17 mouse cellular contexts compared by ENCODE assay signal in the genomic region with DNA sequence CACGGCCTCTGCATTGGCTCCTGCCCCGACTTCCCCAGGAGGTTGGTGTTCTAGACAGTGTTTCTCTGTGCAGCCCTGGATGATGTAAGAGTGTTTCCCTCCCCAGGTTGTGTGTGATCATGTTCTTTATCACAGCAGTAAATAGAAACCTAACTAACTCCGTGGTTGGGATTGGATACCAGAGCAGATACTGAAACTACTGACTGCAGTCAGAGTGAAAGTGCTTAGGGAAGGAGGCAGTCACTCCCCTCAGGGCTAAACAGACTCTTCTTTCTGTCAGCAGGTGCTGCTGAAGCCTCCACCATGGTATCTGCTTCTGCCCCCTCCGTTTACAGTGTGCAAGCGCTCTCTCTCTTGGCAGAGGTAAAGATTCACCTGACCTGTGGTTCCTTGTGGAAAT. TPM values are rescaled to one million over a fixed set of nuclear protein-coding genes. Genes with fewer than 3 reads are reported as not detected.
DNase-seq lines count a peak whose midpoint lies in the region; ATAC-seq and TF ChIP-seq lines count a peak whose summit lies in the region.
"Had no signal": no experiment of that assay in that cellular context is flagged by ENCODE, and none has a peak within 500 bp of the region (broad histone marks: within the 10 kb centered on the region; RNA-seq: fewer than 3 reads in every experiment).

No protein-coding gene starts in this region.

- DNase-seq in left cerebral cortex, adult 2 months (ENCODE audit: extremely low spot score in 1 of 2, low spot score in 2 of 2): no peak
- no peak for DNase-seq in left cerebral cortex, adult 11 months (ENCODE audit: low spot score)
- DNase-seq in CD4-positive, CD25-positive, alpha-beta regulatory T cell, adult 2 months (ENCODE audit: low read depth, low spot score): peak; percentile 51
- peak; percentile 78 for DNase-seq in induced T-regulatory cell, adult 2 months (ENCODE audit: low read depth)
- no peak for DNase-seq in gastrocnemius, postnatal 14 days
- DNase-seq in adrenal gland, postnatal 14 days: no peak
- DNase-seq in adrenal gland, postnatal 25 days: no peak
- DNase-seq: adrenal gland, adult 2 months; gastrocnemius, adult 2 months; heart, adult 18-20 months; right cerebral cortex, postnatal 14 days; thymus, postnatal 4 days had no signal

- intact Hi-C loops in left cerebral cortex, adult 2 months (cut with DNase I): no loop called here
- intact Hi-C loops in gastrocnemius, postnatal 14 days (cut with DNase I; ENCODE audit: low total_unique reads): no loop called here

- ATAC-seq in neutrophil, adult 5-6 weeks (ENCODE audit: extremely low read depth, insufficient number of reproducible peaks, low FRiP score, poor library complexity, severe bottlenecking): peak; percentile 63
- ATAC-seq: forebrain, embryonic 14.5 days had no signal

- peak overlapping the region; percentile 9; the same call in 1 of the 2 replicates for H3K27ac ChIP-seq in left cerebral cortex, adult 2 months
- H3K27ac ChIP-seq: gastrocnemius, adult 2 months; hindbrain, embryonic 10.5 days; neural tube, embryonic 12.5 days had no signal

- H3K4me3 ChIP-seq in left cerebral cortex, adult 2 months: no peak overlapping the region
- H3K4me3 ChIP-seq: erythroblast, embryonic 14.5 days; gastrocnemius, adult 2 months; hindbrain, embryonic 10.5 days; neural tube, embryonic 12.5 days had no signal

- no peak for TF ChIP-seq CTCF in left cerebral cortex, adult 2 months (IDR thresholded peaks at IDR 0.05)

RNA-seq across cellular contexts. Expression of gene Morc3, which starts 33.3 kb away (rescaled TPM):
- total RNA-seq in left cerebral cortex, adult 2 months (2021): 10 to 100 TPM; 24.5 to 24.7 TPM
- 339 and 376 TPM in 2 replicates for total RNA-seq in neutrophil, adult 5-6 weeks (2017)
- 10 to 100 TPM; 10.5 to 16.8 TPM for total RNA-seq in gastrocnemius, postnatal 14 days (2021)
- total RNA-seq in adrenal gland, postnatal 14 days (2021): 33.6 and 43.6 TPM in 2 replicates
- total RNA-seq in adrenal gland, postnatal 25 days (2021): 35.5 and 44.5 TPM in 2 replicates

Comparison
In these comparisons a context has a peak if more than half of its experiments do, and no peak if none do; other contexts are left out.
1. DNase-seq: peak in CD4-positive, CD25-positive, alpha-beta regulatory T cell, adult 2 months (single experiment) and induced T-regulatory cell, adult 2 months (single experiment); none in left cerebral cortex, adult 2 months (0 of 2), left cerebral cortex, adult 11 months (single experiment), gastrocnemius, postnatal 14 days (single experiment), adrenal gland, postnatal 14 days (single experiment) and adrenal gland, postnatal 25 days (single experiment).